Mouse (Mus musculus): ENCODE measurements around the gene Ubash3a. TPM values are rescaled to one million over a fixed set of nuclear protein-coding genes. Genes with fewer than 3 reads are reported as not detected.
A peak's percentile ranks its signal among the peaks of the same experiment; 100 is the strongest.

Gene Ubash3a
- polyA plus RNA-seq, 1 experiment from 2014 or later = 0.50 TPM

DNA sequence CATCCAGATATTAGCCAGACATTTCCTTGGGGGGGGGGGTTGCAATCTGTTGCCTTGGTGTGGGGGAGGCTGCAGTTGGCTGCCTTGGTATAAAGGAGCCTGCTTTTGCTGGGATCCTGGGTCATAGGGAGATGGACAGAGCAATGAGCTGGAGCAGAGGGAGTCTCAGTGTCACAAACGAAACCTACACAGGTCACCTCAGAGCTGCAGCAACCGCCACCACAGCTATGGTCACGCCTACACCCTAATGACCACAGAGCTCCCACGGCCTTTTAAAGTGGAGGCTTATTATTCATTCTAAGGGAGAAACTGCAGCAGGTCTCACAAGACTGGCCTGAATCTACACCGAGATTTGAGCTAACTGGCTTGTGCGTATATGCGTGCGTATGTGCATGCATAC is 15.8 kb upstream of the Ubash3a start:
- H3K4me1 ChIP-seq = peaks cover 7% of the 10 kb centered on the region; the same call in 1 of the 2 replicates
- H3K4me2 ChIP-seq (replicated peaks) = no peak overlapping the region
- no peak for ATAC-seq (ENCODE audit: low FRiP score, low read depth)
- H3K27me3 ChIP-seq = peaks cover 3% of the 10 kb centered on the region; the same call in 1 of the 2 replicates
- no peak overlapping the region for H3K9ac ChIP-seq
- H3K36me3 ChIP-seq = no peaks in the 10 kb centered on the region
- 66% methylated on average over 8 of the region's 8 CpGs for WGBS
- no peak overlapping the region for H3K27ac ChIP-seq
- no peak overlapping the region for H3K4me3 ChIP-seq
- H3K9me3 ChIP-seq = no peaks in the 10 kb centered on the region

DNA sequence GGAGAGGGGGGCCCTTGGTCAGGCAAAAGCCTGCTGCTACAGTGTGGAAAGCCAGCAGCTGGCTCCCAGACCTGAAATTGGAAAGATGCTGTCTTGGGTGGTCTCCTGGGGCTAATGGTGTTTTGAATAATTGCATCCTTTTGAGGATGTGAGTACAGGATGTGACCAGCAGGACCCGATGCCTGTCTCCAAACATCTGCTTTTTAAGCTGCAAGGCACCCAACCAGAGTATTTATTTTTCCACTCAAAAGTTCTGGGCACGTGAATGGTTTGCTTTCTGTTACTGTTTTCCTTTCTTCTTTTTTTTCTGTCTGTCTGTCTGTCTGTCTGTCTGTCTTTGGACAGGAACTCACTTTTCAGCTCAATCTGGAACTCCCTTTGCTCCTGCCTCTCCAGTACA is 15.0 kb upstream of the Ubash3a start:
- no peak for ATAC-seq (ENCODE audit: low FRiP score, low read depth)
- H3K4me3 ChIP-seq = no peak overlapping the region
- 31% methylated on average over 2 of the region's 2 CpGs for WGBS

DNA sequence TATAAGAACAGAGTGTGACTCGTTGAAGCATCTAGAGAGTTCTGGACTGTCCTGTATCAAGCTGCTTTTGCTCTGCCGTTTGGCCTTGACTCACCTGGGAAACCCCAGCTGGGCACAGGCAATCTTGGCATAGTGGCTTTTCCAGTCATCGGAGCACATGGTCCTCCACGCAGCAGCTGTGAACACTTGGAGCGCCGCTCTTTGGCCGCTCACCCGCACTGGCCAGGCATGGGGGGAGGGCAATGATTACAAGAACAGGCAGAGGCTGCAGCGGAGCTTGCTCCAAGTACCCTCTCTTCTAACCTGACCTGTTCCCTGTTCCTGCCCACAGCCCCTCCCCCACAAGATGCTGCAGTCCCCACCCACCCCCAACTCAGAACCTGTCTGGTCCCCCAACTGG is 14.3 kb upstream of the Ubash3a start:
- WGBS = 74% methylated on average over 9 of the region's 9 CpGs
- Histone ChIP-seq H3K4me2 (replicated peaks) (no peak overlapping the region), H3K4me3 (no peak overlapping the region), H3K4me1 (peaks cover 7% of the 10 kb centered on the region; the same call in 1 of the 2 replicates), H3K9me3 (no peaks in the 10 kb centered on the region), H3K9ac (no peak overlapping the region), H3K27me3 (peaks cover 3% of the 10 kb centered on the region; the same call in 1 of the 2 replicates), H3K36me3 (no peaks in the 10 kb centered on the region), H3K27ac (no peak overlapping the region)
- no peak for ATAC-seq (ENCODE audit: low FRiP score, low read depth)

More for the DNA sequence above, 15.0 kb upstream of the Ubash3a start:
- H3K4me2 ChIP-seq (replicated peaks) = no peak overlapping the region
- H3K27ac ChIP-seq = no peak overlapping the region
- peaks cover 3% of the 10 kb centered on the region; the same call in 1 of the 2 replicates for H3K27me3 ChIP-seq
- no peak overlapping the region for H3K9ac ChIP-seq
- no peaks in the 10 kb centered on the region for H3K36me3 ChIP-seq
- H3K4me1 ChIP-seq = peaks cover 7% of the 10 kb centered on the region; the same call in 1 of the 2 replicates
- H3K9me3 ChIP-seq = no peaks in the 10 kb centered on the region

DNA sequence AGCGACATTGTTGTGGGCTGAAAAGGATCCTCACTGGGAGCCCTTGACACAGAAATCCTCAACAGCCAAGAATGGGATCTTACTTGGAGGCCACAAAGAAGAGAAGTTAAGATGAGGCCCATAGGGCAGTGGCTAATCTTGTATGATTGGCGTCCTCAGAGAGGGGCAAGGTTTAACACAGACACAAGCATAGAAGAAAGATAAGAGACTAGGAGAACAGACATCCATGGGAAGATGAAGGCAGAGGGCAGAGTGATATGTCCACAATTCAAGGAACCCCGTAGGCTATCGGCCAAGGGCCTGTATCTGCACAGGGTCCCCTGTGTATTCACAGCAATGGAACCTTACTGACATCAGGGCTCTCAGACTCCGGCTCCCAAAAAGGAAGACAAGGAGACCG is 12.5 kb upstream of the Ubash3a start:
- Histone ChIP-seq H3K27me3 (no peaks in the 10 kb centered on the region), H3K36me3 (no peaks in the 10 kb centered on the region), H3K9ac (no peak overlapping the region), H3K4me2 (replicated peaks) (no peak overlapping the region), H3K4me1 (peaks cover 7% of the 10 kb centered on the region; the same call in 1 of the 2 replicates), H3K9me3 (no peaks in the 10 kb centered on the region), H3K4me3 (no peak overlapping the region), H3K27ac (no peak overlapping the region)
- 88% methylated on average over 6 of the region's 6 CpGs for WGBS
- no peak for ATAC-seq (ENCODE audit: low FRiP score, low read depth)

DNA sequence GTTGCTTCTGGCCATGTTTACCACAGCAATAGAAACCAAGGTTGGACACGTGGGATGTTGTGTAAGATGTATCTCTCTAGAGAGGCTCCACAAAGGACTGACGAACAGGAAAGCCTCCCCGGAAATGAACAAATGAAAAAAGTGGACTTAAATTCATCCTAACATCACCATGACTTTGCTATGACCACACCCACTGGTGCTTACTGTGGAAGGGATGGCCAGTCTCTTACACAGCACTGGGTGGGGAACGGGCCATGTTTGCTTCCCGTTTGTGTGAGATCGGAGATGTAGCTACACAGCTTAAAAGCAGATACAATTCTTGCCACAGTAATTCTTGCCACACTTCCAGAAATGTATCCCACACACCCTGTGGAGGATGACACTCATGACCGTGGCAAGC is 11.4 kb upstream of the Ubash3a start:
- WGBS = 84% methylated on average over 7 of the region's 7 CpGs
- Histone ChIP-seq H3K4me1 (peaks cover 7% of the 10 kb centered on the region; the same call in 1 of the 2 replicates), H3K4me2 (replicated peaks) (no peak overlapping the region), H3K4me3 (no peak overlapping the region), H3K9ac (no peak overlapping the region), H3K27ac (no peak overlapping the region), H3K9me3 (no peaks in the 10 kb centered on the region), H3K36me3 (no peaks in the 10 kb centered on the region), H3K27me3 (no peaks in the 10 kb centered on the region)
- ATAC-seq (ENCODE audit: low FRiP score, low read depth) = no peak

DNA sequence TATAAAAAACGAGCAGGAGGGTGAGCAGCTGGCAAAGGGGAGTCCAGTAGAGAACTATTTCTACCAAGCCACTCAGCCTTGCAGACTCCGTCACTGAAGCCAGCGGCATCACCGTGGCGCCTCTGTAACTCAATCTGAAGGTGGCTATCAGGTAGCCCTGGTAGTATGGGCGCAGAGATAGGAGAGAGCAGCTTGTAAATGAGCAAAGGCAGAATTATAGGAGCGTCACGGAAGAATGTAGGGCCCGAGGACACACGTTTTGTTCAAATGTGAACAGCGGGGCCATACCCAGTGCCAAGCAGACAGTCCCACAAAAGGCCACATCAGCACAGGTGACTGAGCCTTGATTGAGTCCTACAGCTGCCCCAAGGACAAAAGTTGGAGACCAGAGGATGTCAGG is 8.8 kb upstream of the Ubash3a start, which contains the start of gene Tmprss3:
Tmprss3 (minus strand) TSS at position 101 of the 400 bp plus-strand sequence.
- WGBS = 76% methylated on average over 11 of the region's 11 CpGs
- Histone ChIP-seq H3K27ac (no peak within 1 kb of the TSS), H3K36me3 (no peaks in the 10 kb centered on the region), H3K4me3 (no peak within 1 kb of the TSS), H3K27me3 (no peaks in the 10 kb centered on the region), H3K9ac (no peak within 1 kb of the TSS), H3K4me2 (replicated peaks) (no peak within 1 kb of the TSS), H3K9me3 (no peaks in the 10 kb centered on the region), H3K4me1 (no peaks in the 10 kb centered on the region)
- no peak for ATAC-seq (ENCODE audit: low FRiP score, low read depth)

DNA sequence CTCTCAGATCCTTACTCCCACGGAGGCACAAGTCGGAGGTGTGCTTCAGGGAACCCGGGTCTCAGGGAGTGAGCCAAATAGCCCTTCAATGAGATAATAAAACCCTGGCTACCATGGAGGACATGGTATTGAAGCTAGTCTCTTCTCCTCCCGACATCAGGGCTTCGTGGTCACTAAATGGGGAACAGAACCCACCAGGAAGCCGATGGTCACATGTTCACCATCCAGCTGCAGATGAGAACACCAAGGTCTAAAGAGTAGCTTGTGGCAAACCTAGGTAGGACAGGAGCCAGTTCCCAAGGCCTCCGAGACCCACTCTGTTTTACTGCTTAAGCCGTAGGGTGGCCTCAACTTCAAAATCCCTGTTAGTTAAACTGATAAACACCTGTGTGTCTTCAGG is 981 bp downstream of the Ubash3a start:
- 75% methylated on average over 8 of the region's 8 CpGs for WGBS
- H3K4me2 ChIP-seq (replicated peaks) = no peak overlapping the region
- H3K36me3 ChIP-seq = no peaks in the 10 kb centered on the region
- no peak overlapping the region for H3K4me3 ChIP-seq
- no peak overlapping the region for H3K27ac ChIP-seq
- H3K9ac ChIP-seq = no peak overlapping the region
- no peak for ATAC-seq (ENCODE audit: low FRiP score, low read depth)
- H3K9me3 ChIP-seq = no peaks in the 10 kb centered on the region
- H3K4me1 ChIP-seq = no peaks in the 10 kb centered on the region
- no peaks in the 10 kb centered on the region for H3K27me3 ChIP-seq

DNA sequence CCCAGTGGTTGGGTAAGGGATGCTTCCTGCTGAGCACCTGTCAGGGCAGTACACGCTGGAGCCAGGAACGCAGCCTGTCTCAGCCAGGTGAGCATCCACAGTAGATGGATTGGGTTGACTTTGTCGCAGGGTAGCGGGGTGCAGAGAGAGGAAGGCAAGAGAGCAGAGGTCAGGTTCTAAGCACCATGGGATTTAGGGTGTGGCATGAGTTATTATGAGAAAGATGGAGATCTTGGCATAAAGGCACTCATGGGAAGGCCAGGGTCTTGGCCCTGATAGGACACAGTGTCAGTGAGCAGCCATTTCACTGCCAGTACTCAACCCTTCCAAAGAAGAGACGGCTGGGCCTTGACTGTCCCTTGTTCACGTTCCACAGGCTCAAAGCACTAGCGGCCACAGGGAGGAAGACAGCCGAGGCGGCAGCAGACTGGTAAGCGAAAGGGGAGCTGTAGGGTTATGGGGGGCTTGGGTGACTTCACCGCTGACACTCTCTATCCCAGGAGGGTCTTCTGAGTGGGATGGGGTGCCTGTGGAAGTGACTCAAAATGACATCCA is 1.8 kb downstream of the Ubash3a start:
- Histone ChIP-seq H3K4me3 (no peak overlapping the region), H3K4me1 (no peaks in the 10 kb centered on the region), H3K27me3 (no peaks in the 10 kb centered on the region), H3K9ac (no peak overlapping the region), H3K9me3 (no peaks in the 10 kb centered on the region), H3K36me3 (no peaks in the 10 kb centered on the region), H3K27ac (no peak overlapping the region), H3K4me2 (replicated peaks) (no peak overlapping the region)
- 84% methylated on average over 11 of the region's 11 CpGs for WGBS
- no peak for ATAC-seq (ENCODE audit: low FRiP score, low read depth)

DNA sequence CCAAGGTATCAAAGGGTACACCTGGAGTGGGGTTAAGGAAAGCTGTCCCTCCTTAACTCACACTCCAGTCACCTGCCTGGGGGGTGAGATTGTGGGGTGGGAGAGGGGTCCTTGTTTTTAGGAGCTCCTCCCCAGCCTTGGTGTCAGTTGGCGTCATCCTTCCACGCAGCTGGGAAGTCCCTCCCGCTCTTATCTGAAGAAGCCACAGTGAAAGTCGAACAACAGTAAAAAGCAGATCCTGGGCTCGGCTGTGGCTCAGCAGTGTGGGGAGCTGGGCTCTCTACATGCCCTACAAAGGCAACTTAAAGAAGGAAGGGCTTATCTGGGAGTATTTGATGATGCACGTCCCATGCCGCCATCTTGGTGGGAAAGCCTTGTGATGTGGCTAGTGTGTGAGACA is 2.6 kb downstream of the Ubash3a start:
- Histone ChIP-seq H3K4me1 (no peaks in the 10 kb centered on the region), H3K27ac (no peak overlapping the region), H3K4me2 (replicated peaks) (no peak overlapping the region), H3K9ac (no peak overlapping the region), H3K27me3 (no peaks in the 10 kb centered on the region), H3K36me3 (no peaks in the 10 kb centered on the region), H3K9me3 (no peaks in the 10 kb centered on the region), H3K4me3 (no peak overlapping the region)
- 91% methylated on average over 7 of the region's 7 CpGs for WGBS
- ATAC-seq (ENCODE audit: low FRiP score, low read depth) = no peak

DNA sequence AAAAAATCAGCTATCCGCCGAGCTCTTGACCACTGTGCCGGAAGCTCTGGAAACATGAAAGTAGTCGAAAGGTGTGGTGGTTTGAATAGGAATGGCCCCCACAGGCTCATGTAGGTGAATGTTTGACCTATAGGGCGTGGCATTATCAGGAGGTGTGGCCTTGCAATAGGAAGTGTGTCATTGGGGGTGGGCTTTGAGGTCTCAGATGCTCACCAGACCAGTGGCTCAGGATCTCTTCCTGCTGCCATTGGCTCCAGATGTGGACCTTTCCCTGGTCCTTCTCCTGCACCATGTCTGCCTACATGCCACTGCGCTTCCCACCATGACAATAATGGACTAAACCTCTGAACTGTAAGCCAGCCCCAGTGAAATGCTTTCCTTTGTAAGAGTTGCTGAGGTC is 4.2 kb downstream of the Ubash3a start:
- Histone ChIP-seq H3K27ac (no peak overlapping the region), H3K9me3 (no peaks in the 10 kb centered on the region), H3K4me3 (no peak overlapping the region), H3K4me1 (peaks cover 4% of the 10 kb centered on the region), H3K9ac (no peak overlapping the region), H3K4me2 (replicated peaks) (no peak overlapping the region), H3K36me3 (no peaks in the 10 kb centered on the region), H3K27me3 (no peaks in the 10 kb centered on the region)
- WGBS = 92% methylated on average over 6 of the region's 6 CpGs
- no peak for ATAC-seq (ENCODE audit: low FRiP score, low read depth)

DNA sequence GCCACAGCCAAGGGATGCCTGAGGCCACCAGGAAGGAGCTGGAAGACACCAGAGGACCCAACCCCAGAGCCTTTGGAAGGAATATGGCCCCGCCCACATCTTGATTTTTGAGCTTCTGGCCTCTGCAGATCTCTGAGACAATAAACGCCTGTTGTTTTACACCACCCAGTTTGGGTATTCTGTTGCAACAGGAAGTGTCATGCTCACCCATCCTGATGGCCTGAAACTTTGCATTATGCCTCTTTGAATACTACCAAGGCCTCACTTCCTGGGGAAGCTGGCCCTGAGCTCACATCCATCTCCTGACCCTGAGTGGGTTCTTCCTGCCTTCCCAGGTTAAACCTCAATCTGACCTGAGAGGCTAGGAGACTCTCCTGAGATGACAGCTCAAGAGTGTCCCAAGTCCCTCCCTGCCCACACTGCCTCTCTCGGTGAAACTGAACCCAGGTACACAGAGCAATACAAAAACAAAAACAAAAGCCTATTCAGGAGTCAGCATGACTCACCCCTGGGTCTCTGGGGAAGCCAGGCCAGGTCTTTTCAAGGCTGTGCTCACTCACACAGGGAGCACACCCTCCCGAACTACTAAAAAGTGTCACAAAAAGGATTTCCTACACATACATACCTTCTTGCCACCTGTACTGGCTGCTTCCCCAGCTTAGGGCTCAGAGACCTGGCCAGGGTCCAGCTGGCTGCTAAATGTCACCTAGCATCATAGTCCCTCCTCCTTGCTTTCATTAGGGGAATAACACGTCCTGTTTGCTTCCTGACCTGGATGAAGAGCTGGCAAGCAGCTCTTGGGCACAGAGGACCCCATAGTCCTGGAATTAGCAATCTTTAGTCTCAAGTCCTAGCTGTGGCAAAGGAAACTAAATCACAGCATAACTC is 8.6 kb downstream of the Ubash3a start:
- 45% methylated on average over 5 of the region's 5 CpGs for WGBS
- H3K4me2 ChIP-seq (replicated peaks) = no peak overlapping the region
- no peaks in the 10 kb centered on the region for H3K9me3 ChIP-seq
- H3K4me1 ChIP-seq = peaks cover 5% of the 10 kb centered on the region
- H3K36me3 ChIP-seq = no peaks in the 10 kb centered on the region
- no peak for ATAC-seq (ENCODE audit: low FRiP score, low read depth)
- no peak overlapping the region for H3K9ac ChIP-seq
- no peak overlapping the region for H3K27ac ChIP-seq
- no peaks in the 10 kb centered on the region for H3K27me3 ChIP-seq
- H3K4me3 ChIP-seq = no peak overlapping the region

DNA sequence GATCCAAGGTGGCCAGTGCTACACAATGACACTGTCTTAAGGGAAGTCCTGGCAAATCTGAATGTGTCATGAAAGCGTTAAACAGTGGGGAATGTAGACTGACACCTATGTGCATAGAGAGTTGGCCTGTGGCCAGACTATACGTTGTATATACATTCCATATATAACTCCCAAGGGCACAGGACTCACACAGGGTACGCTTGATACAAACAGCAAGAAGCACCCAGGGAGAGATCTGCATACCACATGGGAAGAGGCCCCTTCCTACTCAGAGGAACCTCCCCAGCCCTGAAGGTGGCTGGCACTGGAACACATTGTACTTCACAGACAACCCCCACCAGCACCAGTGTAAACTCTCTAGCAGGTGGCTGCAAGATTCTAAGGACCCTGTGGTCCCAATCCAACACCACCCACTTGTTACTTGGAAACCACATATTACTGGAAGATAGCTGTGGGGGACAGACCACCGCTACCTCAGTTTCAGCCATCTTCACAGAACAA is 15.2 kb downstream of the Ubash3a start:
- H3K36me3 ChIP-seq = no peaks in the 10 kb centered on the region
- H3K27ac ChIP-seq = no peak overlapping the region
- H3K4me2 ChIP-seq (replicated peaks) = no peak overlapping the region
- no peaks in the 10 kb centered on the region for H3K27me3 ChIP-seq
- peaks cover 18% of the 10 kb centered on the region for H3K4me1 ChIP-seq
- H3K9ac ChIP-seq = no peak overlapping the region
- 0 out of 2 replicates have a peak, but pooled peaks have one; percentile 32 for ATAC-seq (ENCODE audit: low FRiP score, low read depth)
- no peak overlapping the region for H3K4me3 ChIP-seq
- H3K9me3 ChIP-seq = no peaks in the 10 kb centered on the region
- WGBS = 57% methylated on average over 4 of the region's 4 CpGs
